Mouse (Mus musculus) bone marrow macrophage, adult 2 months (primary cell): ENCODE data around the gene Shisa2. TPM values are rescaled to one million over a fixed set of nuclear protein-coding genes. Genes with fewer than 3 reads are reported as not detected.
A peak's percentile ranks its signal among the peaks of the same experiment; 100 is the strongest.

Experiments
- H3K27ac ChIP-seq: 2 replicates; pipeline ENCODE4 v1.5.1; 2012; ENCODE audit warnings: low read depth, low read length; ENCODE audit not compliant: insufficient read depth
- H3K4me1 ChIP-seq: 2 replicates; pipeline ENCODE4 v1.6.1; 2012; ENCODE audit warnings: low read length; ENCODE audit not compliant: control insufficient read depth, insufficient read depth
- H3K4me3 ChIP-seq: 2 replicates; pipeline ENCODE4 v1.5.1; 2012; ENCODE audit warnings: mild to moderate bottlenecking, low read length, moderate library complexity; ENCODE audit not compliant: insufficient read depth
- CTCF ChIP-seq: IDR thresholded peaks from 2 replicates; pipeline ENCODE4 v1.5.1; 2012; ENCODE audit warnings: low read depth, mild to moderate bottlenecking, low read length, moderate library complexity
- POLR2A ChIP-seq: IDR thresholded peaks from 2 replicates; pipeline ENCODE4 v1.6.1; 2012; ENCODE audit warnings: mild to moderate bottlenecking, low read depth, low read length, borderline replicate concordance
- polyA plus RNA-seq: library from polyadenylated mRNA; stranded (reverse); fragments of >200 nt; gene quantifications from 2 replicates; pipeline ENCODE4 v1.2.4, GENCODE M21; 2012; ENCODE audit not compliant: missing spikeins, insufficient read depth, insufficient read length

Shisa2 gene
- polyA plus RNA-seq: not detected in 2 replicates

GRCm38 (mm10) chr14:59625158-59625805 is at the start of gene Shisa2:
Gene Shisa2 (plus strand): TSS chr14:59625308.
- no peaks in the 10 kb centered on the region for H3K4me1 ChIP-seq
- no peak for TF ChIP-seq CTCF
- TF ChIP-seq POLR2A: no peak
- H3K27ac ChIP-seq: no peak within 1 kb of the TSS
- H3K4me3 ChIP-seq: peak within 1 kb of the TSS; percentile 39

GRCm38 (mm10) chr14:59576385-59576784 is 48.7 kb upstream of the Shisa2 start:
- H3K4me3 ChIP-seq: no peak overlapping the region
- H3K27ac ChIP-seq: no peak overlapping the region
- TF ChIP-seq POLR2A (no peak), CTCF (no peak)
- H3K4me1 ChIP-seq: no peaks in the 10 kb centered on the region

GRCm38 (mm10) chr14:59590614-59591013 is 34.5 kb upstream of the Shisa2 start:
- TF ChIP-seq POLR2A (no peak), CTCF (no peak)
- H3K4me3 ChIP-seq: no peak overlapping the region
- H3K27ac ChIP-seq: no peak overlapping the region
- H3K4me1 ChIP-seq: no peaks in the 10 kb centered on the region

- no peak overlapping the region for H3K4me3 ChIP-seq
- H3K27ac ChIP-seq: no peak overlapping the region
- TF ChIP-seq CTCF (no peak), POLR2A (no peak)
- H3K4me1 ChIP-seq: peaks cover 3% of the 10 kb centered on the region; the same call in 1 of the 2 replicates
These were observed 33.2 kb upstream of the Shisa2 start for GRCm38 (mm10) chr14:59591901-59592300.

GRCm38 (mm10) chr14:59592593-59592992 is 32.5 kb upstream of the Shisa2 start:
- TF ChIP-seq CTCF (no peak), POLR2A (no peak)
- no peak overlapping the region for H3K27ac ChIP-seq
- peaks cover 3% of the 10 kb centered on the region; the same call in 1 of the 2 replicates for H3K4me1 ChIP-seq
- H3K4me3 ChIP-seq: no peak overlapping the region

GRCm38 (mm10) chr14:59594988-59595387 is 30.1 kb upstream of the Shisa2 start:
- TF ChIP-seq POLR2A: no peak
- TF ChIP-seq CTCF: no peak
- H3K27ac ChIP-seq: no peak overlapping the region
- H3K4me1 ChIP-seq: peaks cover 3% of the 10 kb centered on the region; the same call in 1 of the 2 replicates
- no peak overlapping the region for H3K4me3 ChIP-seq

GRCm38 (mm10) chr14:59597398-59598259 is 27.5 kb upstream of the Shisa2 start, which contains the start of gene Cdadc1:
Gene Cdadc1 (minus strand): TSS chr14:59597959.
- peak within 1 kb of the TSS; percentile 53 for H3K27ac ChIP-seq
- peak within 1 kb of the TSS; percentile 87 for H3K4me3 ChIP-seq
- peak; percentile 67; the same call in 1 of the 2 replicates for TF ChIP-seq POLR2A
- no peak for TF ChIP-seq CTCF
- peaks cover 3% of the 10 kb centered on the region; the same call in 1 of the 2 replicates for H3K4me1 ChIP-seq

- TF ChIP-seq POLR2A: no peak
- Histone ChIP-seq H3K27ac (peak overlapping the region; percentile 53; the same call in 1 of the 2 replicates), H3K4me3 (peak overlapping the region; percentile 87), H3K4me1 (peaks cover 3% of the 10 kb centered on the region; the same call in 1 of the 2 replicates)
These were observed 26.9 kb upstream of the Shisa2 start for GRCm38 (mm10) chr14:59598260-59598627.

- TF ChIP-seq POLR2A: no peak
- no peak for TF ChIP-seq CTCF
- H3K4me1 ChIP-seq: no peaks in the 10 kb centered on the region
- H3K27ac ChIP-seq: no peak overlapping the region
- H3K4me3 ChIP-seq: no peak overlapping the region
These were observed 21.0 kb upstream of the Shisa2 start for GRCm38 (mm10) chr14:59604002-59604645.
